Mouse (Mus musculus) heart, embryonic 14.5 days (tissue): Measurements from ENCODE around the gene Tmco4. TPM values are rescaled to one million over a fixed set of nuclear protein-coding genes. Genes with fewer than 3 reads are reported as not detected.
"Not testable (repeated sequence)": the region's sequence is repeated elsewhere in the genome, so short reads cannot be mapped to it uniquely, and the experiment has no call there.

ENCODE experiments used
- ATAC-seq: fragments of 200-750 bp; cut with Nextera tagmentation; 2 replicates; pipeline ENCODE4 v1.8.0; 2017; ENCODE audit warnings: low read depth, moderate TSS enrichment; ENCODE audit not compliant: insufficient number of reproducible peaks, insufficient read depth, low FRiP score
- H3K27ac ChIP-seq, 2 experiments: fragments of 200-500 bp in 1 of 2; fragments of 300-500 bp in 1 of 2; sonication (generic) in 1 of 2; replicated peaks in 1 of 2; 2 replicates each; pipeline ENCODE4 v1.5.1; 2012 to 2014; ENCODE audit warnings: low read depth in 2 of 2, low read length in 2 of 2, control low read depth in 1 of 2, mild to moderate bottlenecking in 1 of 2, mixed read lengths in 1 of 2; ENCODE audit not compliant: control insufficient read depth in 1 of 2, insufficient read depth in 1 of 2
- H3K27me3 ChIP-seq: fragments of 300-500 bp; sonication (generic); 2 replicates; pipeline ENCODE4 v1.6.1; 2014; ENCODE audit warnings: mild to moderate bottlenecking, low read length, control low read depth; ENCODE audit not compliant: control insufficient read depth, insufficient read depth
- H3K36me3 ChIP-seq: fragments of 300-500 bp; sonication (generic); 2 replicates; pipeline ENCODE4 v1.6.1; 2014; ENCODE audit warnings: mild to moderate bottlenecking, control low read depth, low read length, mixed read lengths; ENCODE audit not compliant: control insufficient read depth, insufficient read depth
- H3K4me1 ChIP-seq, 2 experiments: fragments of 200-500 bp in 1 of 2; fragments of 300-500 bp in 1 of 2; sonication (generic) in 1 of 2; 2 replicates each; pipeline ENCODE4 v1.6.1; 2012 to 2014; ENCODE audit warnings: low read length in 2 of 2, control low read depth in 1 of 2, mixed read lengths in 1 of 2; ENCODE audit not compliant: control insufficient read depth in 2 of 2, insufficient read depth in 2 of 2
- H3K4me2 ChIP-seq: fragments of 300-500 bp; sonication (generic); 2 replicates; pipeline ENCODE4 v1.6.1; 2014; ENCODE audit warnings: mild to moderate bottlenecking, low read length
- H3K4me3 ChIP-seq, 2 experiments: fragments of 200-500 bp in 1 of 2; fragments of 300-500 bp in 1 of 2; sonication (generic) in 1 of 2; 2 replicates each; pipeline ENCODE4 v1.5.1; 2012 to 2014; ENCODE audit warnings: low read length in 2 of 2, mild to moderate bottlenecking in 2 of 2, control low read depth in 1 of 2, low read depth in 1 of 2, moderate library complexity in 1 of 2; ENCODE audit not compliant: control insufficient read depth in 1 of 2, insufficient read depth in 1 of 2
- H3K9ac ChIP-seq: fragments of 300-500 bp; sonication (generic); 2 replicates; pipeline ENCODE4 v1.6.1; 2014; ENCODE audit warnings: mild to moderate bottlenecking, low read length
- H3K9me3 ChIP-seq: fragments of 300-500 bp; sonication (generic); 2 replicates; pipeline ENCODE4 v1.6.1; 2016; ENCODE audit warnings: low read length, control low read depth; ENCODE audit not compliant: control insufficient read depth
- WGBS: fragments of 180-500 bp; shearing (Covaris S2); extraction: QIAGEN DNeasy Blood & Tissue Kit; methylation state at CpG from one replicate; pipeline ENCODE4 v1.1.7; 2014; 5-methylcytosine and 5-hydroxymethylcytosine counted together
- polyA plus RNA-seq: library from polyadenylated mRNA; unstranded; fragments of >200 nt; fragmentation: Nextera tagmentation; extraction: Ambion mirVana; gene quantifications from 2 replicates; pipeline ENCODE4 v1.2.1, GENCODE M21; 2014

Tmco4 gene
- polyA plus RNA-seq, 1 experiment from 2014 or later, result 4.8 TPM

GRCm38 (mm10) chr4:138974540-138974939 lies 1.9 kb downstream of the Tmco4 start:
- not testable (repeated sequence) for ATAC-seq, H3K27me3 ChIP-seq, H3K4me2 ChIP-seq, H3K4me3 ChIP-seq, H3K9me3 ChIP-seq, H3K9ac ChIP-seq, H3K27ac ChIP-seq, H3K36me3 ChIP-seq
- WGBS, result 93% methylated on average over 2 of the region's 2 CpGs
- H3K4me1 ChIP-seq, result peaks cover 15 to 18% of the 10 kb centered on the region in 2 experiments; a peak in 3 of 4 replicates

DNA sequence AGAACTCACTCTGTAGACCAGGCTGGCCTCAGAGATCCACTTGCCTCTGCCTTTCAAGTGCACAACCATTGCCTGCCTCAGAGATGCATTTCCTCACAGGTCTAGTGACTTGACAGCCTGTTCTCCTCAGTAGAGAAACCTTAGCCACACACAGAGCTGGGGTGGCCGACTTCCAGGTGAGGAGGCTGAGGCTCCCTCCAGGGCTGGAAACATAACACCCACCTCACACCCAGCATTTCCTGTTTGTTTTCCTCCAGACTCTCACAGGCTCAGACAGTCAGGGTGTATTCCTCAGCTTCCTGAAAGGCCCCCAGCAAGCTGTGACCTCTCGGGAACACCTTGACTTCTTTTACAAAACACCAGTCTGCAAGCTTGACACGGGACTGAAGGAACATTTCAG lies 2.5 kb downstream of the Tmco4 start:
- Histone ChIP-seq H3K27ac (no peak overlapping the region), H3K9ac (no peak overlapping the region), H3K4me3 (no peak overlapping the region), H3K27me3 (no peaks in the 10 kb centered on the region), H3K36me3 (no peaks in the 10 kb centered on the region), H3K4me1 (peaks cover 11 to 15% of the 10 kb centered on the region in 2 experiments; a peak in 3 of 4 replicates), H3K4me2 (no peak overlapping the region), H3K9me3 (no peaks in the 10 kb centered on the region)
- WGBS, result 58% methylated on average over 3 of the region's 3 CpGs
- no peak for ATAC-seq

DNA sequence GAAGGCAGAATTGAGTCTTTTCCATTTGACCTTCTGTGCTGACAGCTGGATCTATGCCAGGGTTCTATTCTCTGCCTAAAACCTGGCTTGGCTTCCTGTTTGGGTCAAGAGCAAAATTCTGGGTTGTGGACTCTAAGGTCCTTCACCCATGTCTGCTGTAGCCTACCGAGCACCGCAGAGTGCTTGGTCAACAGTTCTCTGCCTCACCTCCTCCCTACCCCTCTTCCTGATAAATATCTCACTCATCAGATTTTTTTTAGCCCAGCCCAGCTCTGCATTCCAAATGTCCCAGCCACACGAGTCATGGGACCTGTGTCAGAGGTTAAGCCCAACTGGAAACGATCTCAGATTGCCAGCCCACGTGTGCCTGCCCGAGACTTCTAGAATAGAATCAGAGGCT lies 3.4 kb downstream of the Tmco4 start:
- H3K4me1 ChIP-seq, result peaks cover 11 to 15% of the 10 kb centered on the region in 2 experiments; a peak in 3 of 4 replicates
- H3K4me3 ChIP-seq, result no peak overlapping the region
- no peak overlapping the region for H3K4me2 ChIP-seq
- no peaks in the 10 kb centered on the region for H3K36me3 ChIP-seq
- no peaks in the 10 kb centered on the region for H3K9me3 ChIP-seq
- H3K27ac ChIP-seq, result no peak overlapping the region
- no peak overlapping the region for H3K9ac ChIP-seq
- ATAC-seq, result no peak
- no peaks in the 10 kb centered on the region for H3K27me3 ChIP-seq
- 66% methylated on average over 6 of the region's 6 CpGs for WGBS

- H3K9ac ChIP-seq, result no peak overlapping the region
- no peak overlapping the region for H3K27ac ChIP-seq
- no peaks in the 10 kb centered on the region for H3K36me3 ChIP-seq
- ATAC-seq, result no peak
- no peak overlapping the region for H3K4me3 ChIP-seq
- no peaks in the 10 kb centered on the region for H3K9me3 ChIP-seq
- peaks cover 0 to 5% of the 10 kb centered on the region in 2 experiments; a peak in 2 of 4 replicates for H3K4me1 ChIP-seq
- H3K4me2 ChIP-seq, result no peak overlapping the region
- WGBS, result 88% methylated on average over 8 of the region's 8 CpGs
- no peaks in the 10 kb centered on the region for H3K27me3 ChIP-seq
Observed at GRCm38 (mm10) chr4:138980021-138980420, 7.3 kb downstream of the Tmco4 start.

DNA sequence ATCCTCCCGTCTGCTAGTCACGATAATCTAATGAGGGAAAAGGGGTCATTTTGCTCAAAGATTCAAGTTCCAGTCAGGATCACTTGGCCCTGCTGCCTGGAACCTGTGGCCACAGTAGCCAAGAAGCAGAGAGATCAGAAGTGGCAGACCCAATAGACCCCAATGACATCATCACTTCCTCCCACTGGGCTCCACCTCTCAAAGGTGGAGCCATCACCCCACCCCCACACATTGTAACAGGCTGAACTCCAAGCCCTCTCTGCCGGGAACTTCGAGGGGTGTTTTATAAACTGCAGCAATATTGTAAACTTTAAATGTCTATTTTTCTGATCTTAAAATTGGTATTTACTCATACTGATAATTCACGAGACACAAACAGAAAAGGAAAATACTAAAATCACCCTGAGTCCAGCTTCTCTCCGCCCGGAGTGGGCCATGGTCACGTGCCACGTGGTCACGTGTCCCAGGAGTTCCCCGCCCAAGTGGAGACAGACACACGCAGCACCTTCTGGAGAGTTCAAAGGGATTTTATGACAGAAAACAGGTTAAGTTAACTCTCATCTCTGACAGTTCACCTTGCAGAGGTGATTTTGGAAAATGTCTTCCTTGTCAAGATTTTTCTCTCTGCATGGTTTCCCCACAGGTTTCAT lies 8.2 kb downstream of the Tmco4 start:
- Histone ChIP-seq H3K4me3 (no peak overlapping the region), H3K4me2 (peak overlapping the region; percentile 2; the same call in 1 of the 2 replicates), H3K9me3 (no peaks in the 10 kb centered on the region), H3K36me3 (no peaks in the 10 kb centered on the region), H3K9ac (no peak overlapping the region), H3K27me3 (no peaks in the 10 kb centered on the region), H3K27ac (no peak overlapping the region), H3K4me1 (peaks cover 0 to 3% of the 10 kb centered on the region in 2 experiments; a peak in 1 of 4 replicates)
- WGBS, result 20% methylated on average over 12 of the region's 12 CpGs
- no peak for ATAC-seq

DNA sequence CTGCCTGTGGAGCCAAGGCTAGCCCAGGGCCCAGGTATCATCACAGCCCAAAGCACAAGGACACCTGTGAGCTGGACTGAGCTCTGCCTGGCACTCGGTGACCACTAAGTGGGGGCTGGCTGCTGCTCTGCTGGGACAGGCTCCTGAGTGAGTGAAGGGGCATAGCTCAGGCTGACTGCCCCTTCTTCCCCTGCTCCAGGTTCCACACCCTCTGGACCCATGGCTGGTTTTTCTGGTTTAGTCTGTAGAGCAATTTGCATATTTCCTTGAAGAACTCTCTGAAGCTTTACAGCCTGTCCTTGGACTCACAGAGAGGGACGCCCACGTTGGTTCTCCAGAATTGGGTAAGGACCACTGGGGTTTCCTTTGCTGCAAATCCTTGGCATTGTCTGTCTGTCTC lies 10.7 kb downstream of the Tmco4 start:
- H3K4me3 ChIP-seq, result no peak overlapping the region
- H3K36me3 ChIP-seq, result no peaks in the 10 kb centered on the region
- H3K4me1 ChIP-seq, result peaks cover 9 to 13% of the 10 kb centered on the region in 2 experiments
- no peak for ATAC-seq
- no peak overlapping the region for H3K4me2 ChIP-seq
- no peak overlapping the region for H3K27ac ChIP-seq
- no peaks in the 10 kb centered on the region for H3K9me3 ChIP-seq
- 63% methylated on average over 3 of the region's 3 CpGs for WGBS
- H3K27me3 ChIP-seq, result no peaks in the 10 kb centered on the region
- no peak overlapping the region for H3K9ac ChIP-seq

- 74% methylated on average over 7 of the region's 7 CpGs for whole genome bisulfite sequencing
- Histone ChIP-seq H3K27me3 (no peaks in the 10 kb centered on the region), H3K9me3 (no peaks in the 10 kb centered on the region), H3K36me3 (no peaks in the 10 kb centered on the region), H3K27ac (no peak overlapping the region), H3K4me2 (no peak overlapping the region), H3K9ac (no peak overlapping the region), H3K4me3 (no peak overlapping the region), H3K4me1 (peaks cover 9 to 13% of the 10 kb centered on the region in 2 experiments)
- ATAC-seq, result no peak
Observed at GRCm38 (mm10) chr4:138984744-138985143, 12.1 kb downstream of the Tmco4 start.

GRCm38 (mm10) chr4:138986280-138986679 lies 13.6 kb downstream of the Tmco4 start:
- 54% methylated on average over 5 of the region's 5 CpGs for WGBS
- ATAC-seq, result no peak

More at GRCm38 (mm10) chr4:138986280-138986679, 13.6 kb downstream of the Tmco4 start:
- peak overlapping the region in 1 of 2 experiments; percentile 59; a peak in 1 of 4 replicates for H3K27ac ChIP-seq
- no peak overlapping the region for H3K4me2 ChIP-seq
- H3K9ac ChIP-seq, result peak overlapping the region; percentile 38; the same call in 1 of the 2 replicates
- no peaks in the 10 kb centered on the region for H3K9me3 ChIP-seq
- H3K4me3 ChIP-seq, result no peak overlapping the region
- no peaks in the 10 kb centered on the region for H3K36me3 ChIP-seq
- no peaks in the 10 kb centered on the region for H3K27me3 ChIP-seq
- peaks cover 9 to 13% of the 10 kb centered on the region in 2 experiments for H3K4me1 ChIP-seq
